Mouse (Mus musculus) E14TG2a.4 (cell line): ENCODE measurements around the gene Hnrnpk.
"Not testable (repeated sequence)": the region's sequence is repeated elsewhere in the genome, so short reads cannot be mapped to it uniquely, and the experiment has no call there.

Source experiments
- H3K27me3 ChIP-seq: 2 replicates; pipeline ENCODE4 v1.6.1; 2014; ENCODE audit warnings: low read length, control low read depth; ENCODE audit not compliant: insufficient read depth
- H3K36me3 ChIP-seq: 2 replicates; pipeline ENCODE4 v1.6.1; 2014; ENCODE audit warnings: low read length, control low read depth; ENCODE audit not compliant: insufficient read depth
- H3K4me1 ChIP-seq: replicated peaks from 2 replicates; pipeline ENCODE4 v1.6.1; 2014; ENCODE audit warnings: low read depth, low read length, control low read depth
- H3K4me3 ChIP-seq: replicated peaks from 2 replicates; pipeline ENCODE4 v1.5.1; 2014; ENCODE audit warnings: mild to moderate bottlenecking, low read length
- H3K9me3 ChIP-seq: 2 replicates; pipeline ENCODE4 v1.6.1; 2014; ENCODE audit warnings: low read length, control low read depth
- CTCF ChIP-seq: conservative IDR thresholded peaks from 2 replicates; pipeline ENCODE4 v1.5.1; 2014; ENCODE audit warnings: low read length
- NANOG ChIP-seq: IDR thresholded peaks from 2 replicates; pipeline ENCODE4 v1.6.1; 2014; ENCODE audit warnings: borderline replicate concordance, low read length, mixed read lengths
- POU5F1 ChIP-seq: IDR thresholded peaks from 2 replicates; pipeline ENCODE4 v1.6.1; 2014; ENCODE audit warnings: low read length, borderline replicate concordance

Gene Hnrnpk

DNA sequence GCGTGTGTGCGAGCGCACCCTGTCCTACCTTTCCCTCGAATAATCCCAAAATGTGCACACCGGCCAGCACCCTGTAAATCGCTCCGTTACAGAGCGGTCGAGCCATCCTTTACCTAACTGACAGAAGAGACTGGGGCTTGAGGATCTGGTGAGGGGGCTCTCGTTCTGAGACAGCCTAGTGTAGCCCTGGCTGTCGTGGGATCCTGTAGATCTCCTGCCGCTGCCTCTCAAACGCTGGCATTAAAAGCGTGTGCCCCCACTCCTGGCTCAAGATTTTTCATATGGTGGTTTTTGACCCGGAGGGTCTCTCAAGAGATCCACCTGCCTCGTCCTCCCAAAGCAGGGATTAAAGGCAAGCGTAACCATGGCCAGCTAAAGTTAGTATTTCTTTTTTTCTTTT, at the start of gene Hnrnpk:
Gene Hnrnpk, minus strand, starts transcription at position 101 of the 400 bp plus-strand sequence.
- Histone ChIP-seq H3K4me1 (peaks cover 24% of the 10 kb centered on the region), H3K4me3 (peak within 1 kb of the TSS; percentile 95), H3K36me3 (peaks cover 42% of the 10 kb centered on the region)
- not testable (repeated sequence) for H3K9me3 ChIP-seq, H3K27me3 ChIP-seq

DNA sequence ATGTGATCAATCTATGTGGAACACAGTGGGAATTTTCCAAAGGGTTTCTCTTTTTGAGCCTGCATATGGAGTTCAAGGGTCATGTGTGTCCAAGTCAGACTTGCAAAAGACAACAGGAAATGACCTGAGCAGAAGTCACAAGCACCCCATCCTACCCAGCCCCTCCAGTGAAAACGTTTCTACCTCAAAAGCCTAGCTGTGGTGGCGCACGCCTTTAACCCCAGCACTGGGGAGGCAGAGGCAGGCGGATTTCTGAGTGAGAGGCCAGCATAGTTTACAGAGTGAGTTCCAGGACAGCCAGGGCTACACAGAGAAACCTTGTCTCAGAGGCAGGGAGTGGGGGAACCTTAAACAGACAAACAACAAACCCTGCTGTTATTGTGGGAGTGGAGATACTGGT, 49.1 kb upstream of the Hnrnpk start:
- no peak for TF ChIP-seq CTCF
- no peak for TF ChIP-seq NANOG
- no peak for TF ChIP-seq POU5F1
- H3K4me3 ChIP-seq: peak overlapping the region; percentile 60
- no peaks in the 10 kb centered on the region for H3K9me3 ChIP-seq
- H3K36me3 ChIP-seq: no peaks in the 10 kb centered on the region
- H3K27me3 ChIP-seq: peaks cover 36% of the 10 kb centered on the region
- H3K4me1 ChIP-seq: peaks cover 42% of the 10 kb centered on the region

DNA sequence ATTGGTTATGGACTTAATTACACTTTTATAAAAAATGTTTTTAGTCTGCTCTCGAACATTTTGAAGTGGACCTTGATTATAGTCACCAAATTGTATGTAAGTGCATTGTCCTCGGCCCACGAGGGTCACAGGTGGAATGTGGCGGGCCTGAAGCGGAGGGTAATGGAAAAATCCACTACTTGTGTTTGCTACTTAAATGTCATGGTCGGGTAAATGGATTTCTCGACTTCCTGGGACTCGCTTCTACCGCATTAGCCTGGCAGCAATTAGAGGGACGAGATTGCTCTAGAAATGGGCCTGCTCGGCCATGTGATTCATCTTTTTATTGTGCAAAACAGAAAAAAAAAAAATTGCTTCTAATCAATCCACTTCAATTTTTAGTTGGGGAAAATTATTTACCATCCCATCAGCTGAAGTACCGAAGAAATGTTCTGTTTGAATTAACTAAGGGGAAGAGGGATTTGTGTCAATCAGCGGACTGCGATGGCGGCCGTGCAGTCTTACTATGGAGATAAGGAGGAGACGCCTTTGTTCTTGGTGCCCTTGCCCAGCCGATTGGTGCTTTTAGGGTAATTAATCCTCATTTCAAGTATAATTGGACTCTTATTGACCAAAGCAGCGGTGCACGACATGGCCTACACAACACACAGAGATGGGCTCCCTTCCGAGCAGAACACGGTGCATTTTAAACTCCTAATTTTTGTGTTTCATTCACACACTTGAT, 47.5 kb upstream of the Hnrnpk start:
- Histone ChIP-seq H3K9me3 (no peaks in the 10 kb centered on the region), H3K4me3 (no peak overlapping the region), H3K36me3 (no peaks in the 10 kb centered on the region), H3K4me1 (peaks cover 37% of the 10 kb centered on the region), H3K27me3 (peaks cover 33% of the 10 kb centered on the region)
- TF ChIP-seq POU5F1 (no peak), NANOG (no peak), CTCF (no peak)

DNA sequence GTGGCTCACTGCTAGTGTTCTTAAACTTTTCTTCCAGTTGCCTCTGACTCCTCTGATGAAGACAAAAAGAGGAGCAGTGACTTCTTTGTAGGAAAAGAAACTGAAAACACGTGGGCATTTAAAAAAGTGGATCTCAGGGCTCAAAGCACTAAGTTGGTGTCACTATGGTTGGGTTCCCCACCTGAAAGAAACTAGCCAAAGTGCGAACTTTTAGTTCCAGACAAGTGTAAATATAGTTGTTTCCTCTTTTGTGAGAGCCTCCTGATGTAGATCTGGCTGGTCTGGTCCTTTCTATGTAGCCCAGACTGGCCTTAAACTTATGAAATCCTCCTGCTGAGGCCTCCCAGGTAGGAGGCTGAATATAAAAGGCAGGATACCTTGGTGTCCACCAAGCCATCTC, 43.4 kb upstream of the Hnrnpk start:
- no peak for TF ChIP-seq POU5F1
- no peak for TF ChIP-seq CTCF
- no peak for TF ChIP-seq NANOG
- no peaks in the 10 kb centered on the region for H3K36me3 ChIP-seq
- peaks cover 27% of the 10 kb centered on the region for H3K4me1 ChIP-seq
- H3K27me3 ChIP-seq: peaks cover 10% of the 10 kb centered on the region
- no peaks in the 10 kb centered on the region for H3K9me3 ChIP-seq
- no peak overlapping the region for H3K4me3 ChIP-seq

DNA sequence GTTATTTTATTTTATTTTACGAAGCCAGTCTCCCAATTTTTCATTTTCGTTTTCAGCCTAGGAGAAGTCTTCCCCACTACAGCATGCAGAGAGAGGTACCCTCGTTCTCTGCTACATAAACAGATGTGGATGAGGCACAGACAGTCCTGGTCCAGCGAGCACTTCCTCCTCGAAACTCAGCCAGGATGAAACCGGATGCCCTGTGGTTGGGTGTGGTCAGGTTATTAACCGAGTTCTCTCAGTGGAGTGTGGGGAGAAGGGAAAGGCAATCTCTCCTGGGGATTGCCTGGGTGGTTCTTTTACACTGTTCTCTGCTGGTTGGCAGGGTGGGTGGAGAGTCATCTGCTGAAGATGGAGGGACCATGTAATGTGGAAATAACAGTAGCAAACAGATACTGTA, 40.6 kb upstream of the Hnrnpk start:
- Histone ChIP-seq H3K4me1 (peaks cover 30% of the 10 kb centered on the region), H3K36me3 (no peaks in the 10 kb centered on the region), H3K4me3 (0 out of 2 replicates have a peak overlapping the region, but pooled peaks have one; percentile 7), H3K9me3 (no peaks in the 10 kb centered on the region), H3K27me3 (peaks cover 5% of the 10 kb centered on the region; the same call in 1 of the 2 replicates)
- TF ChIP-seq POU5F1 (no peak), NANOG (no peak), CTCF (no peak)

DNA sequence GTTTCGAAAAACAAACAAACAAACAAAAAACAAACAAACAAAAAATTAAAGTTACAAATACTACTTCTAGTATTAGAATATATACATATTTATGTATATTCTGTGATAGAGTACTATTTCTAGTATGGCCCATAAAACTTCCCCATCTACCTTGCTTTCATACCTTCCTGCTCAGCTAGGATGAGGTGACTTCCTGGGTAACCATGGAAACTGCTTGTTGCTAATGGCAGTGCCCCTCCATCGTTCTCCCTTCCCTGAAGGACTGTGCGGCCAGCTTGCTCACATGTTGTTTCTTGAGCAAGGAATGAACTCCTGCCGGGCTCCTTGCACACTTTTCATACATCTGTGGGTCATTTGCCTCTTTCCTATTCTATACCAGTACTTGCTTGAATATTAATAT, 40.2 kb upstream of the Hnrnpk start:
- TF ChIP-seq POU5F1 (no peak), NANOG (no peak), CTCF (no peak)
- Histone ChIP-seq H3K4me3 (no peak overlapping the region), H3K36me3 (no peaks in the 10 kb centered on the region), H3K27me3 (peaks cover 5% of the 10 kb centered on the region; the same call in 1 of the 2 replicates), H3K4me1 (peaks cover 30% of the 10 kb centered on the region), H3K9me3 (no peaks in the 10 kb centered on the region)

DNA sequence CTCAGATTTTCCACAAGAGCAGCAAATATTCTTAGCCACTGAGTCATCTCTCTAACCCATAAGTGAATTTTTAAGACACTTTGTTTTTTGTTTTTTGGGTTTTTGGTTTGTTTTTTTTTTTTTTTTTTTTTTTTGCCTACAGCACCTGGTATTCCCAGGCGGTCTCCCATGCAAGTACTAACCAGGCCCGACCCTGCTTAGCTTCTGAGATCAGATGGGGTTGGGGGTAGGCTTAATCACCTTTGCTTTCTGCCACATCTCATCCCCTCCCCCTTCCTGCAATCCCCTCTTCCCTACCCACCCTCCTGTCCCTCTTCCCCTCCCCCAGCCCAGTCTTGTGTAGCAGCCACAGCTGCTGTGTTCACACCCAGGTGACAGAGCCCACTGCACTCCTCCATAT, 36.6 kb upstream of the Hnrnpk start:
- H3K27me3 ChIP-seq: peaks cover 5% of the 10 kb centered on the region; the same call in 1 of the 2 replicates
- H3K9me3 ChIP-seq: peaks cover 5% of the 10 kb centered on the region; the same call in 1 of the 2 replicates
- no peak overlapping the region for H3K4me3 ChIP-seq
- TF ChIP-seq NANOG: no peak
- TF ChIP-seq POU5F1: no peak
- TF ChIP-seq CTCF: no peak
- peaks cover 16% of the 10 kb centered on the region for H3K4me1 ChIP-seq
- H3K36me3 ChIP-seq: no peaks in the 10 kb centered on the region

DNA sequence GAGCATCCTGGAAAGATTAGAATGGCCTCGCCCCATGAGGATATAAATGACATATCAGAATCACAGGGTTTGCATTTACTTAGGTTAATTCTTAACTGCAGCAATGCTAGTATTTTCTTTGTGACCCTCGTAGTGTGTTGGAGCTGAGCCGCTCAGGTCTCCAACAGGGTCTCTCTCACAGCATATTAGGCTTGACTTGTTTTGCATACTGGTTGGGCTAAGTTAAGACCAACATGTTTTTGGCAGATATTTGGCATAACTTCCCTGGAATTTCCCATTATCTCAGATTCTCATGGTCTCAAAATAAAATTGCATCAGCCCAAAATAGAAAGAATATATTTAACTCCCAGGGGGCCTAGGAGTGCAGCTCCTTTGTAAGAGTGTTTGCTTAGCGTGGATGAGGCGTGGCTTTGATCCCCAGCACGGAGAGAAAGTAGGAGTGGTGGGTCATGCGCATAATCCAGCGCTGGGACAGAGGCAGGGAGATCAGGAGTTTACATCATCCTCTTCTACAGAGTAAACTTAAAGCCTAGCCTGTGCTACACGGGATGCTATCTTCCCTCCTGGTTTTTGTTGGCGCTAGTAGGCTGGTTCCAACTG, 20.0 kb upstream of the Hnrnpk start:
- H3K4me1 ChIP-seq: peaks cover 9% of the 10 kb centered on the region
- H3K9me3 ChIP-seq: no peaks in the 10 kb centered on the region
- TF ChIP-seq POU5F1 (peak; percentile 77), CTCF (no peak)
- H3K27me3 ChIP-seq: peaks cover 3% of the 10 kb centered on the region
- no peak overlapping the region for H3K4me3 ChIP-seq
- no peaks in the 10 kb centered on the region for H3K36me3 ChIP-seq

DNA sequence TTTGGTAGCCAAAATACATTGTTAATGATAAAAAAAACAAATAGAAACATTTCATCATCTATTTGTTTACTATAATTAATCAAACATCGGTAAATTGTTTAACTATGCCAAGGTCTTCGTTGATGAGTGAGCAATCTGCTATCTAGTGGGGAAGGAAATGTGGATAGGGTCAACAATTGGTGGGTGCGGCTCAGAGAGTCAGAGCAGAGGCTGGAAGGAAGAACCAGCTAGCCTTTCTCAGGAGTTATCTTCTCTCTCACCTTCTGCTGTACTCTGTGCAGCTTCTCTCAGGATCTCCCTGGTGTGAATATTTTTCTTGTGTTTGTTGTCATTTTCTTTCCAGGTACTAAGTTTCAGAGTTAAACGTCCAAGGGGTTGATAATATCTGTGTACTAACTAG, 19.1 kb upstream of the Hnrnpk start:
- Histone ChIP-seq H3K4me3 (no peak overlapping the region), H3K27me3 (peaks cover 3% of the 10 kb centered on the region), H3K4me1 (peaks cover 9% of the 10 kb centered on the region), H3K36me3 (no peaks in the 10 kb centered on the region), H3K9me3 (no peaks in the 10 kb centered on the region)
- no peak for TF ChIP-seq NANOG
